In the genomic region with DNA sequence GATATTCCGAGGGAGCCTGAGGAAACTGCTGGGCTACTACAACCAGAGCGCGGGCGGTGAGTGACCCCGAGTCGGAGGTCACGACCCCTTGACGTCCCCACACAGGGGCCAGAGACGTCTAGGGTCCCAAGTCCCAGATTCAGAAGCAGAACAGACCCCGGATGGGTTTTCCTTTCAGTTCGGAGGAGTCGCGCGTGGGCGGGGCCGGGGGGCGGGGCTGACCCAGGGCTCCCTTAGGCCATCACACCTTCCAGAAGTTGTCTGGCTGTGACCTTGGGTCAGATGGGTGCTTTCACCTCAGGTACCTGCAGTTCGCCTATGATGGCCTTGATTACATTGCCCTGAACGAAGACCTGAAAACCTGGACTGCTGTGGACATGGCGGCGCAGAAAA, we compare ENCODE assay signal across 8 mouse cellular contexts. TPM values are rescaled to one million over a fixed set of nuclear protein-coding genes. Genes with fewer than 3 reads are reported as not detected.
A peak's percentile ranks its signal among the peaks of the same experiment; 100 is the strongest.
DNase-seq lines count a peak whose midpoint lies in the region; ATAC-seq and TF ChIP-seq lines count a peak whose summit lies in the region.

No protein-coding gene starts in this region.

- H3K4me3 ChIP-seq in heart, embryonic 11.5 days (ENCODE audit: low read depth, low read length), result peak overlapping the region; percentile 44
- H3K4me3 ChIP-seq in forebrain, postnatal 0 days (ENCODE audit: low read depth, low read length), result peak overlapping the region; percentile 24
- peak overlapping the region; percentile 45 for H3K4me3 ChIP-seq in liver, embryonic 16.5 days (ENCODE audit: low read depth, low read length)

- H3K4me1 ChIP-seq in heart, embryonic 11.5 days (ENCODE audit: control insufficient read depth, insufficient read depth, low read length), result peaks cover 9% of the 10 kb centered on the region; the same call in 1 of the 2 replicates
- no peaks in the 10 kb centered on the region for H3K4me1 ChIP-seq in forebrain, postnatal 0 days (ENCODE audit: insufficient read depth)
- no peaks in the 10 kb centered on the region; the same call in 1 of the 2 replicates for H3K4me1 ChIP-seq in liver, embryonic 16.5 days (ENCODE audit: control insufficient read depth, low read depth, low read length)

- H3K9me3 ChIP-seq in heart, embryonic 11.5 days (replicated peaks; ENCODE audit: control insufficient read depth, low read length), result 0 out of 2 replicates have a peak, but pooled peaks cover 3% of the 10 kb centered on the region
- no peaks in the 10 kb centered on the region for H3K9me3 ChIP-seq in forebrain, postnatal 0 days (ENCODE audit: low read length)
- H3K9me3 ChIP-seq in liver, embryonic 16.5 days (replicated peaks; ENCODE audit: control insufficient read depth, low read length), result no peaks in the 10 kb centered on the region; the same call in 1 of the 2 replicates

- H3K27me3 ChIP-seq in heart, embryonic 11.5 days (ENCODE audit: control insufficient read depth, insufficient read depth, low read length), result peaks cover 6% of the 10 kb centered on the region; the same call in 1 of the 2 replicates
- H3K27me3 ChIP-seq in forebrain, postnatal 0 days (ENCODE audit: insufficient read depth, low read length), result peaks cover 12% of the 10 kb centered on the region; the same call in 1 of the 2 replicates
- H3K27me3 ChIP-seq in liver, embryonic 16.5 days (ENCODE audit: control insufficient read depth, insufficient read depth, low read depth, low read length), result peaks cover 12% of the 10 kb centered on the region

- WGBS in heart, embryonic 11.5 days (ENCODE audit: insufficient replicate concordance), result 18% methylated on average over 21 of the region's 21 CpGs
- WGBS in forebrain, postnatal 0 days, result 22% methylated on average over 21 of the region's 21 CpGs
- 18% methylated on average over 21 of the region's 21 CpGs for WGBS in liver, embryonic 16.5 days (ENCODE audit: insufficient replicate concordance)

- no peak for DNase-seq in heart, adult 8-10 months (ENCODE audit: low spot score)
- peak; percentile 67 for DNase-seq in CD4-positive, CD25-positive, alpha-beta regulatory T cell, adult 2 months (ENCODE audit: low read depth, low spot score)
- DNase-seq in forebrain, postnatal 0 days, result no peak
- DNase-seq in right cerebral cortex, postnatal 14 days, result no peak
- no peak for DNase-seq in left cerebral cortex, postnatal 14 days (ENCODE audit: low spot score in 2 of 2)
- no peak for DNase-seq in gastrocnemius, postnatal 10 days

- peak overlapping the region; percentile 71 for H3K4me2 ChIP-seq in heart, embryonic 11.5 days
- H3K4me2 ChIP-seq in forebrain, postnatal 0 days (ENCODE audit: low read depth), result peak overlapping the region; percentile 57
- H3K4me2 ChIP-seq in liver, embryonic 16.5 days (ENCODE audit: low read depth, low read length), result peak overlapping the region; percentile 59

- no peak for ATAC-seq in heart, embryonic 11.5 days (replicated peaks; ENCODE audit: insufficient number of reproducible peaks, low FRiP score, low TSS enrichment)
- ATAC-seq in forebrain, postnatal 0 days, result no peak
- no peak for ATAC-seq in liver, embryonic 16.5 days (ENCODE audit: low read depth)

- no peaks in the 10 kb centered on the region for H3K36me3 ChIP-seq in heart, embryonic 11.5 days (ENCODE audit: control insufficient read depth, insufficient read depth, low read length)
- no peaks in the 10 kb centered on the region for H3K36me3 ChIP-seq in forebrain, postnatal 0 days (ENCODE audit: insufficient read depth)
- H3K36me3 ChIP-seq in liver, embryonic 16.5 days (ENCODE audit: control insufficient read depth, insufficient read depth), result no peaks in the 10 kb centered on the region

- intact Hi-C loops in left cerebral cortex, postnatal 14 days (cut with DNase I), result loop anchor here (5.0 kb wide), 1 partner anchor 42 kb away; no protein-coding TSS in a partner anchor

- H3K27ac ChIP-seq in heart, embryonic 11.5 days (ENCODE audit: low read depth, low read length), result no peak overlapping the region
- no peak overlapping the region for H3K27ac ChIP-seq in forebrain, postnatal 0 days (ENCODE audit: low read depth, low read length)
- no peak overlapping the region for H3K27ac ChIP-seq in liver, embryonic 16.5 days (ENCODE audit: low read length)

- peak overlapping the region; percentile 46; the same call in 1 of the 2 replicates for H3K9ac ChIP-seq in heart, embryonic 11.5 days (ENCODE audit: low read depth, low read length)
- peak overlapping the region; percentile 18; the same call in 1 of the 2 replicates for H3K9ac ChIP-seq in forebrain, postnatal 0 days
- no peak overlapping the region for H3K9ac ChIP-seq in liver, embryonic 16.5 days (ENCODE audit: low read depth, low read length)

- no peak for TF ChIP-seq CTCF in forebrain, postnatal 0 days (IDR thresholded peaks at IDR 0.05; ENCODE audit: low read depth)

RNA-seq across cellular contexts. Expression of a gene that starts 17.4 kb away (rescaled TPM):
- 9.0 and 10.1 TPM in 2 replicates for polyA plus RNA-seq in heart, embryonic 11.5 days (2014; fragmentation: Nextera tagmentation; extraction: Ambion mirVana)
- 1 to 10 TPM in 2 of 4 experiments, under 1 TPM in 2; 0.84 to 1.3 (median 1.1) TPM for total RNA-seq in heart, adult 8-10 months (2022)
- total RNA-seq in forebrain, postnatal 0 days (2014; rRNA removed), result 5.5 and 16.2 TPM in 2 replicates
- polyA plus RNA-seq in forebrain, postnatal 0 days (2015; fragmentation: Nextera tagmentation; extraction: Ambion mirVana), result 4.5 and 8.0 TPM in 2 replicates
- 1.3 and 2.6 TPM in 2 replicates for polyA plus RNA-seq in liver, embryonic 16.5 days (2015; fragmentation: Nextera tagmentation; extraction: Ambion mirVana)
- total RNA-seq in left cerebral cortex, postnatal 14 days (2021), result 1 to 10 TPM in 1 of 2 experiments, under 1 TPM in 1; 0.48 to 2.2 TPM
- under 1 TPM; 0.34 to 0.45 TPM for total RNA-seq in gastrocnemius, postnatal 10 days (2021)

RNA-seq across cellular contexts. Expression of a gene that starts 20.0 kb away (rescaled TPM):
- 1.8 and 2.7 TPM in 2 replicates for polyA plus RNA-seq in heart, embryonic 11.5 days (2014; fragmentation: Nextera tagmentation; extraction: Ambion mirVana)
- total RNA-seq in heart, adult 8-10 months (2022), result 10 to 100 TPM; 14.6 to 22.3 (median 16.7) TPM
- 3.2 and 5.1 TPM in 2 replicates for total RNA-seq in forebrain, postnatal 0 days (2014; rRNA removed)
- polyA plus RNA-seq in forebrain, postnatal 0 days (2015; fragmentation: Nextera tagmentation; extraction: Ambion mirVana), result 0.84 and 1.3 TPM in 2 replicates
- 2.1 and 2.5 TPM in 2 replicates for polyA plus RNA-seq in liver, embryonic 16.5 days (2015; fragmentation: Nextera tagmentation; extraction: Ambion mirVana)
- 1 to 10 TPM in 1 of 2 experiments, under 1 TPM in 1; 0.85 to 1.4 TPM for total RNA-seq in left cerebral cortex, postnatal 14 days (2021)
- total RNA-seq in gastrocnemius, postnatal 10 days (2021), result 1 to 10 TPM; 5.1 to 6.0 TPM

RNA-seq across cellular contexts. Expression of a gene that starts 39.3 kb away (rescaled TPM):
- 0.18 and 0.53 TPM in 2 replicates for polyA plus RNA-seq in heart, embryonic 11.5 days (2014; fragmentation: Nextera tagmentation; extraction: Ambion mirVana)
- total RNA-seq in heart, adult 8-10 months (2022), result 1 to 10 TPM in 3 of 4 experiments, under 1 TPM in 1; 0.53 to 1.5 (median 1.4) TPM
- 0.46 and 1.00 TPM in 2 replicates for total RNA-seq in forebrain, postnatal 0 days (2014; rRNA removed)
- 0.45 and 0.74 TPM in 2 replicates for polyA plus RNA-seq in forebrain, postnatal 0 days (2015; fragmentation: Nextera tagmentation; extraction: Ambion mirVana)
- 0.56 and 0.77 TPM in 2 replicates for polyA plus RNA-seq in liver, embryonic 16.5 days (2015; fragmentation: Nextera tagmentation; extraction: Ambion mirVana)
- total RNA-seq in left cerebral cortex, postnatal 14 days (2021), result under 1 TPM; 0.48 to 0.74 TPM
- under 1 TPM; 0.23 to 0.70 TPM for total RNA-seq in gastrocnemius, postnatal 10 days (2021)
